Mouse (Mus musculus) hindbrain, embryonic 10.5 days (tissue): ENCODE results near the gene Diaph2. TPM values are rescaled to one million over a fixed set of nuclear protein-coding genes. Genes with fewer than 3 reads are reported as not detected.
A peak's percentile ranks its signal among the peaks of the same experiment; 100 is the strongest.

ENCODE experiments used
- DNase-seq: peaks from one replicate; pipeline ENCODE4 v3.0.0-alpha.2; 2017; ENCODE audit warnings: low spot score
- H3K27ac ChIP-seq: fragments of 300-500 bp; sonication (generic); 2 replicates; pipeline ENCODE4 v1.5.1; 2016; ENCODE audit warnings: mild to moderate bottlenecking, moderate library complexity
- H3K27me3 ChIP-seq: fragments of 300-500 bp; sonication (generic); 2 replicates; pipeline ENCODE4 v1.6.1; 2016; ENCODE audit warnings: mild to moderate bottlenecking; ENCODE audit not compliant: poor library complexity, insufficient read depth, severe bottlenecking
- H3K36me3 ChIP-seq: fragments of 300-500 bp; sonication (generic); 2 replicates; pipeline ENCODE4 v1.6.1; 2016; ENCODE audit warnings: mild to moderate bottlenecking, moderate library complexity
- H3K4me1 ChIP-seq: fragments of 300-500 bp; sonication (generic); replicated peaks from 2 replicates; pipeline ENCODE4 v1.6.1; 2016; ENCODE audit warnings: mild to moderate bottlenecking
- H3K4me3 ChIP-seq: fragments of 300-500 bp; sonication (generic); 2 replicates; pipeline ENCODE4 v1.5.1; 2016; ENCODE audit warnings: mild to moderate bottlenecking, moderate library complexity
- H3K9me3 ChIP-seq: fragments of 300-500 bp; sonication (generic); 2 replicates; pipeline ENCODE4 v1.6.1; 2016; ENCODE audit warnings: mild to moderate bottlenecking, moderate library complexity
- WGBS: fragments of 180-500 bp; shearing (Covaris S2); methylation state at CpG from one replicate; pipeline ENCODE4 v1.1.7; 2016; 5-methylcytosine and 5-hydroxymethylcytosine counted together
- polyA plus RNA-seq: library from polyadenylated mRNA; unstranded; fragments of >200 nt; fragmentation: Nextera tagmentation; extraction: Ambion mirVana; gene quantifications from 2 replicates; pipeline ENCODE4 v1.2.1, GENCODE M21; 2016

The Diaph2 gene
- polyA plus RNA-seq: 3.5 and 4.1 TPM in 2 replicates

DNA sequence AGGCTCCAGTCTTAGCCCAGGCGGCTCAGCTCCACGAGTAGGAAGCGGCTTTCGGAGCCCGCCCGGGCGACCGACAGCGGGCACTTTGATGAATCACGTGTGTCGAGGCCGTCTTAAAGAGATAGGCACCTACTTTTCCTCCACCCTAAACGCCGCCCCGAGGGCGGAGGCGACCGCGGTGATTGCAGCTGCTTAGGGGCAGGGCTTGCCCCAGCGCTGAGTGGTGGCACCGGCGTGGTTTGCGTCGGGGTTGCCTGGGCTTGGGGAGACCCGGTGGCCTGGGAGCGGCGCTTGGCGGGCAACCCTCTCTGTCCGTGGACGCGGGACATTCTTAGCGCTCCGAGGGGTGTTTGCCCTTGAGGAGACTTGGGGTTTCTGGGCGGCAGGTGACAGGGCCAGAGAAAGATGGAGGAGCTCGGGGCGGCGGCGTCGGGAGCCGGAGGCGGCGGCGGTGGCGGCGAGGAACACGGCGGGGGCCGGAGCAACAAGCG is at the start of gene Diaph2:
Diaph2 (plus strand) TSS at position 172 of the 491 bp plus-strand sequence.
- H3K27ac ChIP-seq: peak within 1 kb of the TSS; percentile 84
- peak within 1 kb of the TSS; percentile 60 for H3K4me3 ChIP-seq
- H3K4me1 ChIP-seq: no peaks in the 10 kb centered on the region
- peak; percentile 78 for DNase-seq
- no peaks in the 10 kb centered on the region for H3K36me3 ChIP-seq
- no peaks in the 10 kb centered on the region for H3K27me3 ChIP-seq
- 16% methylated on average over 49 of the region's 49 CpGs for WGBS
- no peaks in the 10 kb centered on the region for H3K9me3 ChIP-seq

DNA sequence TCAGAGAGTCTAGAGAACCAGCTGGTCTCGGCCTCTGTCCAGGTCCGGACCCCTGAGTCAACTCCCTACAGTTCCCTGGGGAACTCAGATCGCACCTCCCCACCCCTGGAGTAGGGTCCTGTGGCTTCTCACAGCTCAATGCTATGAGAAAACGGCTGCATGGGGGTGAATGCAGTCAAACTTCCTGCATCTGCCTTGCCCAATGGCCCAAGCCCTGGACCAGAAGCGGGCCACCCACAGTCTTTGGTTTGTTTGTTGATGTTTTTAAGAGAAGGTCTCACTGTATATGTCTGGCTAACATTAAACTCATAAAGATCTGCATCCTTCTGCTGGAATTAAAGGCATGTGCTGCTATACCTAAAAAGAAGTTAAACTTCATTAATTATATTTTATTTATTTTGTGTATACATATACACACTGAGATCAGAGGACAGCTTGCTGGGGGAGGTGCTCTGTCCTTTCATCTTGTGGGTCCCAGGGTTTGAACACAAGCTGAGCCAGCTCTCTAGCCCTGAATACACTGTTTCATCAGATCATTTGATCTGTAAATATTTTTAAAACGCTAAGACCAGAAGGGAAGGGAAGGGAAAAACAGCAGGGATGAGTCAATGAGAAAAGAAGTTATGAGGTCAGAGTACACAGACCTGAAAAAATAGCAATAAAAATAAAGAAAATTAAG is 47.8 kb upstream of the Diaph2 start:
- H3K4me3 ChIP-seq: no peak overlapping the region
- WGBS: 62% methylated on average over 6 of the region's 6 CpGs
- no peaks in the 10 kb centered on the region for H3K27me3 ChIP-seq
- no peaks in the 10 kb centered on the region for H3K9me3 ChIP-seq
- DNase-seq: no peak
- H3K36me3 ChIP-seq: no peaks in the 10 kb centered on the region
- no peak overlapping the region for H3K27ac ChIP-seq
- no peaks in the 10 kb centered on the region for H3K4me1 ChIP-seq

DNA sequence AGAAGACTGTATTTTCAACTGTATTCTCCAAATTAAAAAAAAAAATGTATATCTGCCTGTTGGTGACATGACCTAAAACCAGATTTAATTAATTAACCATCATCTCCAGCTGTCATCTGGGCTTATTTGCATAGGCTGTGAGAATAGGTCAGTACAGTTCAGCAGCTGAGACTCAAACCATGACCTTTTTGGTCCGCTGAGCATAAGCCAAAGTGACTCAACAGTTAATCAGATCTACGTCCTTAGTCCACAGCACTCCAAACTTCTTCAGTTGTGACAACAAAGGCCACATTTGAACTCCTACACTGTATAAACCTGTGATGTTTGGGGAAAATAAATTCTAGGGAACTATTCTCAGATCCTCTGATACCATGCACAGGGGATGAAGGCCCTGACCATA is 39.9 kb upstream of the Diaph2 start:
- Histone ChIP-seq H3K36me3 (no peaks in the 10 kb centered on the region), H3K4me3 (no peak overlapping the region), H3K9me3 (no peaks in the 10 kb centered on the region), H3K4me1 (no peaks in the 10 kb centered on the region), H3K27ac (no peak overlapping the region), H3K27me3 (no peaks in the 10 kb centered on the region)
- 74% methylated on average over 2 of the region's 2 CpGs for WGBS
- no peak for DNase-seq

DNA sequence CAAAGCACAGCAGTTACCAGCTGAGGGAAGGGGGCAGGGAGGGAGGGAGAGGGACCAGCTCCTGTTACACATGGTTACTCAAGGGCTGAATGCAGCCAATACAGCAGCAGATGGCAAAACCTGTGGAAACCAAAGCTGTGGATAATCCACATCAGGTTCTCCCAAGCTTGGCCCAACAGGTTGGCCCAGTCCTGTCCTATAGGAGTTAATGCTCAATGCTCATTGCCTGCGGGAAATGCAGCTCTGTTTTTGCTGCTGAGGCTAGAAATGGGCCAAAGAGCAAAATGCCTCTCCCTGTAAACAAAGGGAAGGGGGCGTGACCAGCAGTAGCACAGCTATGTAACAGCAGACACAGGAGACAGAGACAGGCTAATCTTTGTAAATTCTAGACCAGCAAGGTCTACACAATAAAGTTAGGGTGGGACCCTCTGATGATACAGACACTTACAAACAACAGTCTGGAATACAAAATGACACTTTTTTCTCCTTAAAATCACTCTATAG is 20.8 kb upstream of the Diaph2 start:
- Histone ChIP-seq H3K9me3 (no peaks in the 10 kb centered on the region), H3K4me3 (no peak overlapping the region), H3K27me3 (no peaks in the 10 kb centered on the region), H3K27ac (no peak overlapping the region), H3K36me3 (no peaks in the 10 kb centered on the region), H3K4me1 (no peaks in the 10 kb centered on the region)
- DNase-seq: no peak
- 48% methylated on average over 2 of the region's 2 CpGs for WGBS

DNA sequence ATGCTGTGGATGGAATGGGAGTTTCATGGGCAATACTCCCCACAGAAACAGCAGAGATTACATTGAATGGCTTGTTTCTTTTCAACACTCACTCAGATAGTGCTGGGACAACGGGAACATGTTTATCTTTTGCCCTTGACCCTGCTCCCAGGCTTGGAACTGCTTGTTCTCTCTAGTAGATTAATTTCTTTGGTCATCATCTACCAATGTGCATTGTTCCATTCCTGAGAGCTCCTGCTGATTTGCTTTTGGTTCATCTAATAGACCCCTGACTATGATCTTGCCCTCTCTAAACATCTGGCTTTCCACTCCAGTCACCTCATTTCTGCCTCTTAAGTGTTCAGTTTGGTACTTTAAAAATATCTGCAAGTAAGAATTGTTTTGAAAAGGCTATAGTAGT is 13.0 kb upstream of the Diaph2 start:
- DNase-seq: no peak
- Histone ChIP-seq H3K27ac (no peak overlapping the region), H3K4me1 (no peaks in the 10 kb centered on the region), H3K27me3 (no peaks in the 10 kb centered on the region), H3K9me3 (no peaks in the 10 kb centered on the region), H3K36me3 (no peaks in the 10 kb centered on the region), H3K4me3 (no peak overlapping the region)
- 44% methylated on average over 1 of the region's 1 CpGs for WGBS

DNA sequence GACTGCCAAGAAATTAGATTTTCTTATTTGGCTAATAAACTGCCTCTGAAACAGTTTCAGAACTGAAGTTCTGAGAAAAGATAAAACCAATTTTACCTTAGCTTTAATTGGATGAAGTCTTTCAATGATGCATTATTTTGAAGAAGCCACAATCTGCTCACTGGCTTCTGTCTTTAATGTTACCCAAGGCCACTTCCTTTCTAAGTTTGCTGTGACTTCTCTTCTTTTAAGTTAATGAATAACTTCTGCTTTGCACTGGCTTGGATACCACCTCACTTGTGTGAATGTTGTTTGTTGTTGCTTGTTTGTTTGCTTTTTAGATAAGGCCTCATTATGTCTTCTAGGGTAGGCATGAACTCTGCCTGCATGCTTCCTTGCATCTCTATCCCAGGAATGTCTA is 10.3 kb upstream of the Diaph2 start:
- H3K27me3 ChIP-seq: no peaks in the 10 kb centered on the region
- H3K36me3 ChIP-seq: no peaks in the 10 kb centered on the region
- no peak overlapping the region for H3K4me3 ChIP-seq
- no peaks in the 10 kb centered on the region for H3K4me1 ChIP-seq
- no peak for DNase-seq
- no peak overlapping the region for H3K27ac ChIP-seq
- no peaks in the 10 kb centered on the region for H3K9me3 ChIP-seq

DNA sequence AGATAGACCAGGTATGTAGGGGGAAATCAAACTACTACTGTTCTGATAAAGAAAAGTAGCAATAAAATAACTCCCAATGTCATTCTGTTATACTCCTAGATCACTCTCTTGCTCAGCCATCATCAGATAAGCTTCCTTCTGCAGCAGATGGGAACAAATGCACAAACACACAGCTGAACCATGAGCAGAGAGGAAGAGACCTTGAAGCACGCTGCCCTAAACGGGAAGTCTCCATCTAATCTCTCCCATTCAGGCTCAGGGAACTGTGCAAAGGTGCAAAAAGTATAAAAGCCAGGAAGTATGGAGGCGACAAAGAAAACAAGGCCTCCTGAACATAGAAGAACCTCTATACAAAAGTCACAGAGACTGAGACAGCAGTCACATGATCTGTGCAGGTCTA is 6.6 kb upstream of the Diaph2 start:
- no peaks in the 10 kb centered on the region for H3K36me3 ChIP-seq
- 87% methylated on average over 3 of the region's 3 CpGs for WGBS
- DNase-seq: no peak
- H3K27ac ChIP-seq: no peak overlapping the region
- H3K27me3 ChIP-seq: no peaks in the 10 kb centered on the region
- H3K4me3 ChIP-seq: no peak overlapping the region
- no peaks in the 10 kb centered on the region for H3K9me3 ChIP-seq
- H3K4me1 ChIP-seq: no peaks in the 10 kb centered on the region

DNA sequence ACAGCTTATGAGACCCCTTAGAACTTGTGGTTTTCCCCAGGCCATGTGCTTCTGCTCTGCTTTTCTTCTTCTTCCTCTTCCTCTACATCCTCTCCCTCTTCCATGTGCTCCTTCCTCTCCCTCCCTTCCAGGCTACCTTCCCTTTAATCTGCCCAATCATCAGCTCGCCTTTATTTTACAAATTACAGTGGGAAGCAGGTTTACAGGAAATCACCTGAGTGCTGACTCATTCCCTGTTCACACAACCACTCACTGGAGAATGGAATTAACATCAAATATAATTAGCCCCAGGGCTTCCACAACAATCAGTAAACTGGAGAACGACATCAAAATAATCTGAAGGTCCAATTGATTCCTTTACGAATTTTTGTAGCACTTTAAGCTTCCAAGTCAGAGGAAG is 3.6 kb upstream of the Diaph2 start:
- no peaks in the 10 kb centered on the region for H3K9me3 ChIP-seq
- H3K4me1 ChIP-seq: no peaks in the 10 kb centered on the region
- DNase-seq: no peak
- no peak overlapping the region for H3K27ac ChIP-seq
- no peaks in the 10 kb centered on the region for H3K36me3 ChIP-seq
- 73% methylated on average over 3 of the region's 3 CpGs for WGBS
- no peak overlapping the region for H3K4me3 ChIP-seq
- no peaks in the 10 kb centered on the region for H3K27me3 ChIP-seq

DNA sequence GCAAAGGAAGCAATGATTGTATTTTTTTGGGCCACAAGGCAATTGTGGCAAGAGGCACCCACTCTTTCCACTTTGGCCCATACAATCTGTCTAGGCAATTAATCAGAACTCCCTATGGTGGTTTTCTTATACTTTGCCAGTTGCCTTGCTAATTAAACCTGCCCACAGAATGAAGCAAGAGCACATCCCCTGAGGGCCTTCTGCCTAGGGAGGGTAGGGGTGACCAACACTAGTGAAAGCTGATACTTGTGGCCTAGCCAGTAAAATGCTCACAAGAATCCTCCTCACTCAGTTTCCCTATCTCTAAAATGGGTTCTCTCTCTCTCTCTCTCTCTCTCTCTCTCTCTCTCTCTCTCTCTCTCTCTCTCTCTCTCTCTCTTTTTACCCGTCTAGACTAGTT is 440 bp upstream of the Diaph2 start:
- Histone ChIP-seq H3K9me3 (no peaks in the 10 kb centered on the region), H3K36me3 (no peaks in the 10 kb centered on the region), H3K27ac (peak overlapping the region; percentile 84), H3K27me3 (no peaks in the 10 kb centered on the region), H3K4me1 (no peaks in the 10 kb centered on the region), H3K4me3 (peak overlapping the region; percentile 60)
- DNase-seq: no peak
- 20% methylated on average over 1 of the region's 1 CpGs for WGBS

DNA sequence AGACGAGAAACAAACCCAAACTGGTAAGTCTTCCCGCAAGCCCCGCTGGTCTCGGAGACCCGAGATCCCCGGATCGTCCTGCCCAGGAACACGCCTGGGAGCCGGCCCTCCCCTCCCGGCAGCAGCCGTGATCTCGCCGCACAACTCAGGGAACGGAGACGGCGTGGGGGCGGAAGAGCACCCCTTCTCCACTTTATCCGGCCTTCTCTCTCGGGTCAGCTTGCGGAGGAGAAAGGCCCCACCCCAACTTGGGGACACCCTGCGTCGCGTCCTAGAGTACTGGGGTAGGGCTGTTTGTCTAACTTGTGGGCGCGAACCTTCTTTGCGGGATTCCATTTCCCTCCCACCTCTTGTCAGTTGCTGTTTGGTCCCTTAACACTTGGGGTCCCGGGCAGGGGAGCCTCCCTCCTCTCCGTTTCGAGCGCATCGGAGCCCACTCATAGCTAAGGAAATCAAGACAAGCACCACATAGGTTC is 590 bp downstream of the Diaph2 start:
- 18% methylated on average over 31 of the region's 31 CpGs for WGBS
- H3K9me3 ChIP-seq: no peaks in the 10 kb centered on the region
- H3K36me3 ChIP-seq: no peaks in the 10 kb centered on the region
- H3K27ac ChIP-seq: peak overlapping the region; percentile 84
- DNase-seq: no peak
- H3K27me3 ChIP-seq: no peaks in the 10 kb centered on the region
- H3K4me3 ChIP-seq: peak overlapping the region; percentile 60
- no peaks in the 10 kb centered on the region for H3K4me1 ChIP-seq

DNA sequence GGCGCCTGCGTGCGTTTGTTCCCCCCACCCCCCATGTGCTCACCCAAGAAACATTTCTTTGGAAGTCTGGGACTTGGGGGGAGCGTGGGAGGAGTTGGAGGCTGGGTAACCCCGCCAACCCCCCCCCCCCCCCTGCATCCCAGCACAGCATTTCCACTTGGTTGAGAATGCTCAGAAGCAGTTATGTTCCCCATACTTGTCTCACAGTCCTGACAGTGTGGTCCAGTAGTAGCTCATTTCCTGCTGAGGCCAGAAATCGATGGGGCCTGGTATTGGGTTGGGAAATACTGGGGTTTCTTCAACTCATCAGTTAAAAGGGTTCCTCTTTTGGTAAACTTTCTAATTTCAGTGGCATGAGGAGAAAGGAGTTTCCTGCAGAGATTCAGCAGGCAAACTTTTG is 1.1 kb downstream of the Diaph2 start:
- DNase-seq: no peak
- WGBS: 18% methylated on average over 6 of the region's 6 CpGs
- no peaks in the 10 kb centered on the region for H3K4me1 ChIP-seq
- peak overlapping the region; percentile 84 for H3K27ac ChIP-seq
- no peaks in the 10 kb centered on the region for H3K9me3 ChIP-seq
- no peaks in the 10 kb centered on the region for H3K36me3 ChIP-seq
- H3K27me3 ChIP-seq: no peaks in the 10 kb centered on the region
- H3K4me3 ChIP-seq: peak overlapping the region; percentile 60

DNA sequence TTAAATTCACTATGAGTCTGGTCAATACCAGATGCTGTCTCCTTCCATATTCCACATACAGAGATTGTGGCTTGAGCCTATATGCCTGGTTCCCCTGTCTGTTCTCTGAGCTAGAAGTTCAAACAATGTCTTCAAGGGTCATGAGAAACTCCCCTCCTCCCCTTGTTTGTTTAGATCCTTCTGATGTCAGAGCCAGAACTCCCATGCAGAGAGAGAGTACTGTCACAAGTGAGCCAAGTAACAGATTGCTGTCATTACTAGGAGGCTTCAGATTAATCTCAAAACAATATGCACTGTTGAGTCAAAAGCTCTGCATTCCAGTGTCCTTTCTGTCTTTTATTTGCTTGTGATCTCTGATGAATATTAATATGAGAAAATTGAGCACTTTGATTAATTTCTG is 7.1 kb downstream of the Diaph2 start:
- no peaks in the 10 kb centered on the region for H3K4me1 ChIP-seq
- H3K27me3 ChIP-seq: no peaks in the 10 kb centered on the region
- H3K4me3 ChIP-seq: no peak overlapping the region
- H3K9me3 ChIP-seq: no peaks in the 10 kb centered on the region
- DNase-seq: no peak
- no peaks in the 10 kb centered on the region for H3K36me3 ChIP-seq
- H3K27ac ChIP-seq: no peak overlapping the region

DNA sequence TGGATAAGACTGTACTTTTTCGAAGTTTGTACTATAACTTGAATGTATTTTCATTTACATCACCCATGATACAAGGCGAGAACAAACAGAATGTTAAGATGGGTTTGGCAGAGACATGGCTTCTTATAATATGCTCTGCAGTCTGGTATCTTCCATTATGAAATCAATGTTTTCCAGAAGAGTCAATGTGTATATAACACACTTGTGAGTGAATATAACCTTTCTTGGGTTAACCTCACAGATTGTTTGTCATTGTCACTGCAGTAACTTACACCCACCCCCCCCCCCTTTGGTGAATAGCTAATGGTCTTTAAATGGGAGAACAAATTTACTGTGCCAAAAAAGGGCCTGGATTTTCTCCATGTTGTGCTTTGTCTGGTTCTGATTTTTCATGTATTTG is 13.1 kb downstream of the Diaph2 start:
- no peaks in the 10 kb centered on the region for H3K36me3 ChIP-seq
- H3K27me3 ChIP-seq: no peaks in the 10 kb centered on the region
- 91% methylated on average over 2 of the region's 2 CpGs for WGBS

More for the DNA sequence above, 13.1 kb downstream of the Diaph2 start:
- no peak for DNase-seq
- H3K9me3 ChIP-seq: no peaks in the 10 kb centered on the region
- H3K27ac ChIP-seq: no peak overlapping the region
- H3K4me1 ChIP-seq: no peaks in the 10 kb centered on the region
- H3K4me3 ChIP-seq: no peak overlapping the region
